Mouse (Mus musculus) stomach, postnatal 0 days (tissue): ENCODE data around the gene Wars2. TPM values are rescaled to one million over a fixed set of nuclear protein-coding genes. Genes with fewer than 3 reads are reported as not detected.
A peak's percentile ranks its signal among the peaks of the same experiment; 100 is the strongest.

Experiments
- ATAC-seq: fragments of 200-750 bp; cut with Nextera tagmentation; 2 replicates; pipeline ENCODE4 v1.8.0; 2017; ENCODE audit not compliant: low FRiP score, low TSS enrichment
- DNase-seq: peaks from one replicate; pipeline ENCODE4 v3.0.0-alpha.2; 2016; ENCODE audit warnings: low spot score
- H3K27ac ChIP-seq: fragments of 300-500 bp; sonication (generic); replicated peaks from 2 replicates; pipeline ENCODE4 v1.5.1; 2014; ENCODE audit warnings: mild to moderate bottlenecking, control low read depth
- H3K27me3 ChIP-seq: fragments of 300-500 bp; sonication (generic); 2 replicates; pipeline ENCODE4 v1.6.1; 2014; ENCODE audit warnings: low read length; ENCODE audit not compliant: control insufficient read depth, insufficient read depth
- H3K36me3 ChIP-seq: fragments of 300-500 bp; sonication (generic); 2 replicates; pipeline ENCODE4 v1.6.1; 2014; ENCODE audit warnings: low read length, mixed read lengths; ENCODE audit not compliant: control insufficient read depth, insufficient read depth
- H3K4me1 ChIP-seq: fragments of 300-500 bp; sonication (generic); replicated peaks from 2 replicates; pipeline ENCODE4 v1.6.1; 2014; ENCODE audit warnings: antibody characterized with exemption; ENCODE audit not compliant: control insufficient read depth, insufficient read depth
- H3K4me2 ChIP-seq: fragments of 300-500 bp; sonication (generic); replicated peaks from 2 replicates; pipeline ENCODE4 v1.6.1; 2014; ENCODE audit warnings: low read depth, mild to moderate bottlenecking, control low read depth, moderate library complexity
- H3K4me3 ChIP-seq: fragments of 300-500 bp; sonication (generic); 2 replicates; pipeline ENCODE4 v1.5.1; 2014; ENCODE audit warnings: low read depth, low read length, control low read depth
- H3K9ac ChIP-seq: fragments of 300-500 bp; sonication (generic); 2 replicates; pipeline ENCODE4 v1.6.1; 2014; ENCODE audit warnings: mild to moderate bottlenecking, low read length, control low read depth, mixed read lengths
- H3K9me3 ChIP-seq: fragments of 300-500 bp; sonication (generic); 2 replicates; pipeline ENCODE4 v1.6.1; 2016; ENCODE audit warnings: low read length; ENCODE audit not compliant: control insufficient read depth
- CTCF ChIP-seq: IDR thresholded peaks from 2 replicates; pipeline ENCODE4 v1.5.1; 2016; ENCODE audit warnings: antibody characterized with exemption, low read depth, mild to moderate bottlenecking, moderate library complexity
- EP300 ChIP-seq: optimal IDR thresholded peaks from 2 replicates; pipeline ENCODE3; 2016; ENCODE audit warnings: antibody characterized with exemption
- WGBS: fragments of 180-500 bp; shearing (Covaris S2); extraction: QIAGEN DNeasy Blood & Tissue Kit; methylation state at CpG from one replicate; pipeline ENCODE4 v1.1.7; 2014; 5-methylcytosine and 5-hydroxymethylcytosine counted together
- polyA plus RNA-seq: library from polyadenylated mRNA; unstranded; fragments of >200 nt; fragmentation: Nextera tagmentation; extraction: Ambion mirVana; gene quantifications from 2 replicates; pipeline ENCODE4 v1.2.1, GENCODE M21; 2015

The Wars2 gene
- polyA plus RNA-seq, 1 experiment from 2014 or later = 3.1 TPM

GRCm38 (mm10) chr3:99247996-99248801 lies 107.3 kb downstream of the Wars2 start:
- H3K9ac ChIP-seq = no peak overlapping the region
- H3K27ac ChIP-seq = no peak overlapping the region
- H3K4me2 ChIP-seq = no peak overlapping the region
- WGBS = 6% methylated on average over 28 of the region's 28 CpGs
- H3K27me3 ChIP-seq = peaks cover 17% of the 10 kb centered on the region
- H3K4me1 ChIP-seq = no peaks in the 10 kb centered on the region
- no peak overlapping the region for H3K4me3 ChIP-seq
- no peak for DNase-seq
- no peak for ATAC-seq
- no peaks in the 10 kb centered on the region for H3K36me3 ChIP-seq
- TF ChIP-seq EP300 = no peak
- TF ChIP-seq CTCF = no peak
- H3K9me3 ChIP-seq = no peaks in the 10 kb centered on the region

GRCm38 (mm10) chr3:99248831-99249550 lies 108.1 kb downstream of the Wars2 start:
- no peak overlapping the region for H3K4me2 ChIP-seq
- no peak overlapping the region for H3K4me3 ChIP-seq

GRCm38 (mm10) chr3:99249551-99249870 lies 108.6 kb downstream of the Wars2 start:
- no peaks in the 10 kb centered on the region for H3K4me1 ChIP-seq
- H3K9me3 ChIP-seq = no peaks in the 10 kb centered on the region
- H3K9ac ChIP-seq = no peak overlapping the region
- no peaks in the 10 kb centered on the region for H3K36me3 ChIP-seq
- no peak for TF ChIP-seq EP300
- no peak for TF ChIP-seq CTCF
- no peak overlapping the region for H3K27ac ChIP-seq
- H3K27me3 ChIP-seq = peaks cover 18% of the 10 kb centered on the region
- no peak overlapping the region for H3K4me2 ChIP-seq
- H3K4me3 ChIP-seq = no peak overlapping the region
- 5% methylated on average over 11 of the region's 11 CpGs for WGBS
- ATAC-seq (no peak), DNase-seq (no peak)

More at GRCm38 (mm10) chr3:99248831-99249550, 108.1 kb downstream of the Wars2 start:
- no peak for ATAC-seq
- Histone ChIP-seq H3K27ac (no peak overlapping the region), H3K9ac (no peak overlapping the region), H3K36me3 (no peaks in the 10 kb centered on the region), H3K4me1 (no peaks in the 10 kb centered on the region), H3K9me3 (no peaks in the 10 kb centered on the region), H3K27me3 (peaks cover 17% of the 10 kb centered on the region)
- TF ChIP-seq EP300 (no peak), CTCF (no peak)
- DNase-seq = no peak
- WGBS = 4% methylated on average over 25 of the region's 25 CpGs

- WGBS = 3% methylated on average over 6 of the region's 6 CpGs
- no peak overlapping the region for H3K4me3 ChIP-seq
- H3K27ac ChIP-seq = no peak overlapping the region
- TF ChIP-seq CTCF (peak; percentile 26; the same call in 1 of the 2 replicates), EP300 (no peak)
- no peaks in the 10 kb centered on the region for H3K9me3 ChIP-seq
- DNase-seq = no peak
- H3K4me2 ChIP-seq = no peak overlapping the region
- no peak overlapping the region for H3K9ac ChIP-seq
- H3K27me3 ChIP-seq = peaks cover 22% of the 10 kb centered on the region
- ATAC-seq = no peak
- no peaks in the 10 kb centered on the region for H3K4me1 ChIP-seq
- H3K36me3 ChIP-seq = no peaks in the 10 kb centered on the region
These were observed 109.0 kb downstream of the Wars2 start for GRCm38 (mm10) chr3:99249906-99250305.

- Histone ChIP-seq H3K4me3 (no peak overlapping the region), H3K9me3 (no peaks in the 10 kb centered on the region), H3K4me1 (no peaks in the 10 kb centered on the region), H3K36me3 (no peaks in the 10 kb centered on the region), H3K27ac (no peak overlapping the region), H3K4me2 (no peak overlapping the region), H3K9ac (no peak overlapping the region), H3K27me3 (peaks cover 32% of the 10 kb centered on the region)
- no peak for DNase-seq
- 24% methylated on average over 6 of the region's 6 CpGs for WGBS
- TF ChIP-seq EP300 = no peak
- ATAC-seq = no peak
These were observed 110.7 kb downstream of the Wars2 start for GRCm38 (mm10) chr3:99251271-99252165.
